Mouse (Mus musculus) heart, embryonic 13.5 days (tissue): ENCODE measurements around the gene Kcnh1. TPM values are rescaled to one million over a fixed set of nuclear protein-coding genes. Genes with fewer than 3 reads are reported as not detected.

Experiments used
- ATAC-seq: fragments of 200-750 bp; cut with Nextera tagmentation; 2 replicates; pipeline ENCODE4 v1.8.0; 2017; ENCODE audit warnings: moderate TSS enrichment; ENCODE audit not compliant: insufficient number of reproducible peaks, low FRiP score, low TSS enrichment; ENCODE audit errors: extremely low read depth
- H3K27ac ChIP-seq: fragments of 300-500 bp; sonication (generic); replicated peaks from 2 replicates; pipeline ENCODE4 v1.5.1; 2015; ENCODE audit warnings: moderate library complexity, mild to moderate bottlenecking, inconsistent platforms
- H3K27me3 ChIP-seq: fragments of 300-500 bp; sonication (generic); replicated peaks from 2 replicates; pipeline ENCODE4 v1.6.1; 2015; ENCODE audit warnings: mild to moderate bottlenecking, inconsistent platforms
- H3K36me3 ChIP-seq: fragments of 300-500 bp; sonication (generic); 2 replicates; pipeline ENCODE4 v1.6.1; 2015; ENCODE audit warnings: mild to moderate bottlenecking, inconsistent platforms
- H3K4me1 ChIP-seq: fragments of 300-500 bp; sonication (generic); 2 replicates; pipeline ENCODE4 v1.6.1; 2015; ENCODE audit warnings: inconsistent platforms
- H3K4me2 ChIP-seq: fragments of 300-500 bp; sonication (generic); 2 replicates; pipeline ENCODE4 v1.6.1; 2015; ENCODE audit warnings: inconsistent platforms, mild to moderate bottlenecking, moderate library complexity
- H3K4me3 ChIP-seq: fragments of 300-500 bp; sonication (generic); 2 replicates; pipeline ENCODE4 v1.5.1; 2015; ENCODE audit warnings: moderate library complexity, mild to moderate bottlenecking, inconsistent platforms
- H3K9ac ChIP-seq: fragments of 300-500 bp; sonication (generic); 2 replicates; pipeline ENCODE4 v1.6.1; 2015; ENCODE audit warnings: inconsistent platforms, mild to moderate bottlenecking, moderate library complexity
- H3K9me3 ChIP-seq: fragments of 300-500 bp; sonication (generic); 2 replicates; pipeline ENCODE4 v1.6.1; 2016; ENCODE audit warnings: inconsistent platforms
- WGBS: fragments of 180-500 bp; shearing (Covaris S2); methylation state at CpG from one replicate; pipeline ENCODE4 v1.1.7; 2015; ENCODE audit warnings: mixed read lengths; 5-methylcytosine and 5-hydroxymethylcytosine counted together
- polyA plus RNA-seq: library from polyadenylated mRNA; unstranded; fragments of >200 nt; fragmentation: Nextera tagmentation; extraction: Ambion mirVana; gene quantifications from 2 replicates; pipeline ENCODE4 v1.2.1, GENCODE M21; 2015

Kcnh1 gene
- polyA plus RNA-seq, 1 experiment from 2014 or later = 0.55 TPM

DNA sequence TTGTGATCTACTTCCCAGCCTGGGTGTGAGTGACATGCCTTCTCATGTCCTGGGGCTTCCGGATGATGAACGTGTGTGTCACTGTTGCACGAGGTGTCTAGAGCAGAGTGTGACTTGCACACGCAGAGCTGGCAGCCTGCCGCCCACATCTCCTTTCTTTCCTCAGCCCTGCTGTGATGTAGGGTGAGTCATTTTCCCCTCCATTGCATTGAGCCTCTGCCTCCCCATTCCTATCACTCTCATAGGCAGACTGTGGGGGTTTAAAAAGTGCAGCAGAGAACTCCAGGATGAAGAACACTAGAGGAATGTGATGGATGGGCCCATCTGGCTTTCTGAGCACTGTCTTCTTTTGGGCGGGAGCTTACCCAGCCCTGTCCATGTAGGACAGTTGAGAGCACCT is 76.4 kb downstream of the Kcnh1 start:
- H3K4me3 ChIP-seq = no peak overlapping the region
- H3K9me3 ChIP-seq = no peaks in the 10 kb centered on the region
- H3K9ac ChIP-seq = no peak overlapping the region
- 80% methylated on average over 6 of the region's 6 CpGs for WGBS
- H3K27ac ChIP-seq = no peak overlapping the region
- H3K36me3 ChIP-seq = no peaks in the 10 kb centered on the region
- H3K4me1 ChIP-seq = no peaks in the 10 kb centered on the region
- no peak for ATAC-seq
- no peaks in the 10 kb centered on the region for H3K27me3 ChIP-seq
- H3K4me2 ChIP-seq = no peak overlapping the region

DNA sequence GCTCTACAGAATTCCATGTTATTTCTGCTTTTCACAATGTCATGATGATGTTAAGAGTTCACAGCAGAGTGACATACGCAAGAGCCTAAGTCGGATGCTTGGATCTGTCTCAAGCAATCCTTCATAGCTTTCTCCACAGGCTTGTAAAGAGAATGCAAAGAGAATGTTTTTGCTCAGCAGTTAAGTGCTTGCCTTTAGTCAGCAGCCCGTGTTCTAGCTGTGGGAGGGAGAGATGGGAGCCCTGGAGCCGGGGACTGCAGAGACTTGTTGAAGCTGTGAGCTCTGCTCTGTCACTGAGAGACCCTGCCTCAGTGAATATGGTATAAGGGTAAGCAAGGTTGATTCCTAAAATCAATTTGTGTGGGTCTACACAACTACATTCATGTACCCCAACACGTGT is 78.3 kb downstream of the Kcnh1 start:
- Histone ChIP-seq H3K4me3 (no peak overlapping the region), H3K4me2 (no peak overlapping the region), H3K27me3 (no peaks in the 10 kb centered on the region), H3K36me3 (no peaks in the 10 kb centered on the region), H3K9ac (no peak overlapping the region), H3K27ac (no peak overlapping the region), H3K9me3 (no peaks in the 10 kb centered on the region), H3K4me1 (no peaks in the 10 kb centered on the region)
- 57% methylated on average over 5 of the region's 5 CpGs for WGBS
- ATAC-seq = no peak

DNA sequence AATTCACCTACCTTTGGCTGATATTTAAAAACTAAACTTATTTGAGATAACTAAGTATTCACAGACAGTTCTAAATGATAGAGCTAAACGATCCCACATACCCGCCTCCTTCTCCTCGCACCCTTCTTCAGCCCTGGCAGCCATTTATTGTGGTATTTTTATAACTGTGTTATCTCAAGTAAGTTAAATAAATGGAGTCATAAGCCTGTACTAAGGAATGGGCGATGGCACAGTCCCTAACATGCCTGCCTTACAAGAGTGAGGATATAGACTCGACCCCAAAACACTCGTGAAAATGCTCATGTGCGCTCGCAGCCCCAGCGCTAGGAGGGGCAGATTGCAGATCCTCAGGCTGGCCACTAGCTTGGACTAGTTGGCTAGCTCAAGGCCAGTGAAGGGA is 79.3 kb downstream of the Kcnh1 start:
- no peak overlapping the region for H3K9ac ChIP-seq
- no peaks in the 10 kb centered on the region for H3K36me3 ChIP-seq
- H3K9me3 ChIP-seq = no peaks in the 10 kb centered on the region
- 76% methylated on average over 9 of the region's 9 CpGs for WGBS
- H3K27ac ChIP-seq = no peak overlapping the region
- ATAC-seq = no peak
- no peaks in the 10 kb centered on the region for H3K4me1 ChIP-seq
- no peak overlapping the region for H3K4me2 ChIP-seq
- H3K27me3 ChIP-seq = no peaks in the 10 kb centered on the region; the same call in 1 of the 2 replicates
- no peak overlapping the region for H3K4me3 ChIP-seq

DNA sequence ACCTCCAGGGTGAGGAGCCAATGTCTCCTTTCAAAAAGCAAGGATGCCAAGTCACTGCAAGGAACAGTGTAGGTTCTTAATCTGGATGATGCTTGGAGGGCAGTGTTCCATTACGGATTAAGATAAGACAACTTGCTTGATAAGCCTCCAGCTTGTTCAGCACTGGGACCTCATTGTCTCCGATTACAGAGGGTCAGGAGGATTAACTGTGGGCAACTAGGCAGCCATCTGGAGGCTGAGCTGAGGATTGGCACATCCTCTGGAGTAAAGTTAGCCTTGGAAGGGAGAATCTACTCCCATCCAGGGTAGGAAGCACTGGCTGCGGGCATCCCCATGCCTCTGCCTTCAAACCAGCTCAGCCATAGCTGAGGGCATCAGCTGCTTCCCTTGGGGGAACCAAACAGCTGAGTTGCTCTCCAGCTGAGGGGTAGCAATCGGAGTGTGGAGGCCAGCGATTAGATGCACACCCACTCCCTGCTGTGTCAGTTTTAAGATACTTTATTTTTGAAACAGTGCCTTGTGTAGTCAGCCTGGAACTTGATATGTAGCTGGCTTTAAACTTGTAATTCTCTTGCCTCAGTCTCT is 87.3 kb downstream of the Kcnh1 start:
- no peaks in the 10 kb centered on the region for H3K9me3 ChIP-seq
- WGBS = 47% methylated on average over 5 of the region's 5 CpGs
- no peak overlapping the region for H3K4me3 ChIP-seq
- ATAC-seq = no peak
- H3K4me2 ChIP-seq = no peak overlapping the region
- H3K27ac ChIP-seq = no peak overlapping the region
- no peaks in the 10 kb centered on the region for H3K36me3 ChIP-seq
- peaks cover 2% of the 10 kb centered on the region; the same call in 1 of the 2 replicates for H3K27me3 ChIP-seq
- H3K4me1 ChIP-seq = no peaks in the 10 kb centered on the region
- no peak overlapping the region for H3K9ac ChIP-seq

DNA sequence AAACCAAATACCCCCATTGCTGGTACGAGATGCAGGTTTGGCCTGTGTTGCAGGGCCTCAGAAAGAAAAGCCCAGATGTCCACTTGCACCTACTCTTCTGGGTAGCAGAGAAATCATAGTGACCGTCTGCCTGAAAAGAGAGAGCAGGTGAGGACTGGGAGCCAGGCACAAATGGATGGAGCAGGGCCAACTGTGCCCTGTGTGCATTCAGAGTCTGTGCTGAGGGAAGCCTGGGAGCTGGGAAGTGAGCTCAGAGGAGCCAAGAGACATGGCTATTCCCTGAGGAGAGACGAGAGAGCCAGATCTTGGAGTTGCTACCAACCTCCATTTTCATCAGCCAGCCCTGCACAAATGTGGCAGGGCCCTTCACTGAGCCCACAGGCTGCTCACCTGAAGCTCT is 93.8 kb downstream of the Kcnh1 start:
- Histone ChIP-seq H3K9ac (no peak overlapping the region), H3K4me3 (no peak overlapping the region), H3K4me1 (no peaks in the 10 kb centered on the region), H3K9me3 (no peaks in the 10 kb centered on the region), H3K27ac (no peak overlapping the region), H3K4me2 (no peak overlapping the region), H3K36me3 (no peaks in the 10 kb centered on the region), H3K27me3 (no peaks in the 10 kb centered on the region)
- 72% methylated on average over 3 of the region's 3 CpGs for WGBS
- ATAC-seq = no peak

DNA sequence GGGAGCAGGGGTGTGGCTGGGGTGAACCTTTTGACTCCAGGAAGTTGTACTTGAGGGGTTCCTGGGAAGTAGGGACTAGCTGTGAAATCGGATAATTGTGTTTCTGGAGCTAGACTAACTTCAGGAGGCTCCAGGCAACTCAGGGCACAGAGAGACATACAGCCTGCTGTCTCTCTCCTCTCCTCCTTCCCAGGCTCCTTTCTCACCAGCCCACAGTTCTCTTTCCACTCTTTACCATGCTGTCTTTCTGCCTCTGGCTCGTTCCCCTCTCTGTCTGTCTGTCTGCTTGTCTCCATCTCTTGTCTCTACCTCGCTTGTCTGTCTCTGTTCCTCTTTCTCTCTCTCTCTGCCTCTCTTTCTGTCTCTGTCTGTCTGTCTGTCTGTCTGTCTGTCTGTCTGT is 94.4 kb downstream of the Kcnh1 start:
- Histone ChIP-seq H3K9me3 (no peaks in the 10 kb centered on the region), H3K27ac (no peak overlapping the region), H3K4me1 (no peaks in the 10 kb centered on the region), H3K9ac (no peak overlapping the region), H3K36me3 (no peaks in the 10 kb centered on the region), H3K4me2 (no peak overlapping the region), H3K4me3 (no peak overlapping the region), H3K27me3 (no peaks in the 10 kb centered on the region)
- 55% methylated on average over 3 of the region's 3 CpGs for WGBS
- ATAC-seq = no peak

DNA sequence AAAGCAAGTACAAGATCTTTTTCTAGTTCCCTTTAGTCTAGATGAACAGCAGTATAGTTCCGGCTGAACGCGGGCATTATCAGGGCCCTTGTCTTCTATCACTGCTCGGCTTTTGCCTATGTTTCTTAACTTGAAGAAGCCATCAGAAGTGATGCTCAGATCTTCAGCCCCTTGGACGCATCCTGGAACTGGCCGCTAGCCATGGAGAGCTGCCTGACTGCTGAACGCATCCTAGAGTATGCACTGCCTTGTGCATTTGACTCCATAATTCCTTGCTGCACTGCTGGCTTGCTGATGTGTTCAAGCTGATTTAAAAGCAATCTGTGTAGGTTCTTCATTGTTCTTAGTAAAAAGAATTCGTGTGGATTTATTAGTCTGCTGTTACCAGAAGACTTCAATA is 97.9 kb downstream of the Kcnh1 start:
- no peak for ATAC-seq

DNA sequence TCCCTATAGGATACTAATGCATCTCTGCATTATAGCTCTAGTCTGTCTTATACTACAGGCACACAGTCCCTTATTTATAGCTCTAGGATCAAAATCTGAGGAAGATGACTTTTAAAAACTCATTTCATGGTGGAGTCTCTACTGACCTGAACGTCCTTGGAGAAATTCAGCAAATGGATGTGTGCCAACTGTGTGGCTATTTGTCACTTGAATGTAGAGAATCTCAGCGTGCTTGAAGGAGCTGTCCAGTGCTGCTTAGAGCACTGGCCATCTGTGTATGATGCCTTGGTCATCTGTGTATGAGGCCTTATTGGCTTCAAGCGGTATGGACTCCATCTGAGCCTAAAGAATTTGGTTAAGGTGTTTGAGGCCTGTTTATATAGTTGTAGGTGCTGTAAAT is 100.7 kb downstream of the Kcnh1 start:
- 46% methylated on average over 3 of the region's 3 CpGs for WGBS
- no peak for ATAC-seq
- no peak overlapping the region for H3K4me3 ChIP-seq
- no peaks in the 10 kb centered on the region for H3K27me3 ChIP-seq
- no peak overlapping the region for H3K27ac ChIP-seq
- no peak overlapping the region for H3K4me2 ChIP-seq
- H3K9me3 ChIP-seq = no peaks in the 10 kb centered on the region
- no peaks in the 10 kb centered on the region for H3K36me3 ChIP-seq
- H3K4me1 ChIP-seq = no peaks in the 10 kb centered on the region
- H3K9ac ChIP-seq = no peak overlapping the region

More for the DNA sequence above, 97.9 kb downstream of the Kcnh1 start:
- no peaks in the 10 kb centered on the region for H3K9me3 ChIP-seq
- no peak overlapping the region for H3K4me3 ChIP-seq
- H3K36me3 ChIP-seq = no peaks in the 10 kb centered on the region
- H3K9ac ChIP-seq = no peak overlapping the region
- H3K4me2 ChIP-seq = no peak overlapping the region
- no peak overlapping the region for H3K27ac ChIP-seq
- WGBS = 79% methylated on average over 8 of the region's 8 CpGs
- H3K27me3 ChIP-seq = no peaks in the 10 kb centered on the region
- no peaks in the 10 kb centered on the region for H3K4me1 ChIP-seq

DNA sequence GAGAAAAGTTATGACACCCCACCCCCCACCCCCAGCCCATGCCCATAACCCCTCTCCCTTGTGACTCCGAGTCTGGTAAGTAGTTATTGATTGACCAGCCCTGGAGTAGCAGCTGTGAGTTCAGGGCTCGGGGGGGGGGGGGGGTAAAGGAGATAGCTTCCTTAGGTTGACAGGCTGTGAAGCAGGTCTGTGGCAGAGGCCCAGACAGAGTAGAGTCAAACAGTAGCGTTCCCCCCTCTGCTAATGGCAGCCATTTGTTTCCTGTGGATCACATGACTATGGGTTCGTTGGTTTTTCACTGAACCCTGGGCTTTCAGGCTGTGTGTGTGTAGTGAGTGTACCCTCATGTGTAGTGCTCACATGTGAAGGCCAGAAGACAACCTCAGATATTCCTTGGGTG is 102.8 kb downstream of the Kcnh1 start:
- Histone ChIP-seq H3K4me1 (no peaks in the 10 kb centered on the region), H3K4me2 (no peak overlapping the region), H3K27me3 (no peaks in the 10 kb centered on the region), H3K4me3 (no peak overlapping the region), H3K9me3 (no peaks in the 10 kb centered on the region), H3K36me3 (no peaks in the 10 kb centered on the region), H3K9ac (no peak overlapping the region), H3K27ac (no peak overlapping the region)
- 58% methylated on average over 4 of the region's 4 CpGs for WGBS
- no peak for ATAC-seq

DNA sequence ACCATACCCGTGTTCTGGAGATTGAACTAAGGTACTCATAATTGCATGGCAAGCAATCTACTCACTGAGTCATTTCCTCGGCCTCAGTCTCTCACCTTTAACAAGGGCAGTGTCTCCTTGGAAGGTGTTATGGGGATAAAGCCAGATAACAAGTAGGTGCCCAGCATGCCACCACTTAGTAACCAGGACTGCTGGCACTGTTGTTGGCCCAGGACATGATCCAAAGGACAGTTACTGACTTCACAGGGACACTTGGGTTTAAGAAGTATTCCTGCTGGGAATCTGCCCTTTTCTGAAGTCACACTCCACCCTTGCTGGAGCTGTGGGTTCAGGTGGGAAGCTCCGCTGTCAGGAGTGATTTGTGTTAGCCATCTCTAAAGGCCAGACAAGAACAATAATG is 103.3 kb downstream of the Kcnh1 start:
- no peak overlapping the region for H3K4me2 ChIP-seq
- H3K9ac ChIP-seq = no peak overlapping the region
- no peaks in the 10 kb centered on the region for H3K9me3 ChIP-seq
- H3K27ac ChIP-seq = no peak overlapping the region
- no peak for ATAC-seq
- H3K36me3 ChIP-seq = no peaks in the 10 kb centered on the region
- H3K27me3 ChIP-seq = no peaks in the 10 kb centered on the region
- H3K4me1 ChIP-seq = no peaks in the 10 kb centered on the region
- no peak overlapping the region for H3K4me3 ChIP-seq
- 63% methylated on average over 3 of the region's 3 CpGs for WGBS

DNA sequence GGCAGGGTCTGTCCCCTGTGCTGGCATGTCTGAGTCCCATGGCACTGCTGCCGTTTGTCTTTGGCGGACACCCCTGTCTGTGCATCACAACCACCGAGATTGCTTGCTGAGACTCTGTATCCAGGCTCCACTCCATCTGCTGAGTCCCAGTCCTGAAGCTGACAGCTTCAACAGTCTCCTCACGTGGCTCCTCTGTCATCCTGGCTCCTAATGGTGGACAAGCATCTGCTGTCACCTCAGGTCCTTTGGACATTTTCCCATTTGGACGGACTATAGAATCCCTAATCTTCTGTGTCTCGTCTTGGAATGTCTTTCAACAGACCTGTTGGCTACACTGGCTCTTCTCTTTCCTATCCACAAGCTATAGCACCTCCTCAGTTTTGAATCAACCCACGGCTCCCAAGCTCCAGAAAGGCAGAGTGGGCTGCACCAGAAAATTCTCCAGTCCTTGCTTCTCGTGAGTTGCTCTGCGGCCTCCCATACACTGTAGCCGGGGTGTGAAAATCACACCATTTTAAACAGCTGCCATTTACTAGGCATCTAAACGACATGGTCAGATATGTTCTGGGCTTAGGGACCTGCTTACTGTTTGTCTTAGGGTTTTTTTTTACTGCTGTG is 104.8 kb downstream of the Kcnh1 start:
- no peak for ATAC-seq

DNA sequence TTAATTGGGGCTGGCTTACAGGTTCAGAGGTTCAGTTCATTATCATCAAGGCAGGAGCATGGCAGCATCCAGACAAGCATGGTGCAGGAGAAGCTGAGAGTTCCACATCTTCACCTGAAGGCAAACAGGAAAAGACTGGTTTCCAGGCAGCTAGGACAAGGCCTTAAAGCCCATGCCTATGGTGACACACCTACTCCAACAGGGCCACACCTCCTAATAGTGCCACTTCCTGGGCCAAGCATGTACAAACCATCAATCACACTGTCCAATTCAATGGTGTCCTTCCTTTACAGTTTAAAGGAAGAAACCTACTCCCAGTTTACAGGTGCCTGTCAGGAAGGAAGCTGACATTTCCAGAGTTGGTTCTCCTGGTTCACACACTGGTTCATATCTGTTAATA is 105.3 kb downstream of the Kcnh1 start:
- no peak for ATAC-seq
- no peak overlapping the region for H3K27ac ChIP-seq
- no peak overlapping the region for H3K4me3 ChIP-seq
- no peaks in the 10 kb centered on the region for H3K9me3 ChIP-seq
- H3K4me2 ChIP-seq = no peak overlapping the region
- H3K27me3 ChIP-seq = no peaks in the 10 kb centered on the region
- no peaks in the 10 kb centered on the region for H3K36me3 ChIP-seq
- H3K9ac ChIP-seq = no peak overlapping the region
- H3K4me1 ChIP-seq = peaks cover 9% of the 10 kb centered on the region; the same call in 1 of the 2 replicates

More for the DNA sequence above, 104.8 kb downstream of the Kcnh1 start:
- Histone ChIP-seq H3K27me3 (no peaks in the 10 kb centered on the region), H3K4me3 (no peak overlapping the region), H3K4me1 (peaks cover 5% of the 10 kb centered on the region; the same call in 1 of the 2 replicates), H3K9me3 (no peaks in the 10 kb centered on the region), H3K4me2 (no peak overlapping the region), H3K9ac (no peak overlapping the region), H3K36me3 (no peaks in the 10 kb centered on the region), H3K27ac (no peak overlapping the region)
- 57% methylated on average over 11 of the region's 11 CpGs for WGBS
